ENCODE assay signal across 14 mouse cellular contexts in genomic region chr13:93837481-93838225, GRCm38 (mm10).
DNase-seq lines count a peak whose midpoint lies in the region; ATAC-seq and TF ChIP-seq lines count a peak whose summit lies in the region.
"Had no signal": no experiment of that assay in that cellular context is flagged by ENCODE, and none has a peak within 500 bp of the region (broad histone marks: within the 10 kb centered on the region; RNA-seq: fewer than 3 reads in every experiment).

No protein-coding gene starts in this region.

- H3K4me1 ChIP-seq in heart, embryonic 10.5 days: peaks cover 32% of the 10 kb centered on the region
- no peaks in the 10 kb centered on the region; the same call in 1 of the 2 replicates for H3K4me1 ChIP-seq in liver, embryonic 11.5 days (replicated peaks; ENCODE audit: control insufficient read depth, insufficient read depth, low read length)
- no peaks in the 10 kb centered on the region for H3K4me1 ChIP-seq in liver, postnatal 0 days (ENCODE audit: insufficient read depth)
- H3K4me1 ChIP-seq in embryonic facial prominence, embryonic 13.5 days: peaks cover 51% of the 10 kb centered on the region
- peaks cover 24% of the 10 kb centered on the region for H3K4me1 ChIP-seq in stomach, embryonic 14.5 days (ENCODE audit: control insufficient read depth, insufficient read depth, low read length)
- H3K4me1 ChIP-seq: liver, embryonic 15.5 days had no signal

- no peak for TF ChIP-seq EP300 in liver, postnatal 0 days (IDR thresholded peaks at IDR 0.05; ENCODE audit: low read depth)

- H3K36me3 ChIP-seq in heart, embryonic 10.5 days: no peaks in the 10 kb centered on the region
- H3K36me3 ChIP-seq in liver, embryonic 11.5 days (ENCODE audit: control insufficient read depth, insufficient read depth, low read length): no peaks in the 10 kb centered on the region
- H3K36me3 ChIP-seq in liver, postnatal 0 days (replicated peaks; ENCODE audit: insufficient read depth, low read length): no peaks in the 10 kb centered on the region
- no peaks in the 10 kb centered on the region for H3K36me3 ChIP-seq in embryonic facial prominence, embryonic 13.5 days
- no peaks in the 10 kb centered on the region for H3K36me3 ChIP-seq in stomach, embryonic 14.5 days (ENCODE audit: control insufficient read depth, insufficient read depth, low read length)
- H3K36me3 ChIP-seq: liver, embryonic 15.5 days; midbrain, embryonic 12.5 days had no signal

- DNase-seq in heart, adult 11 months: peak; percentile 87
- no peak for DNase-seq in heart, embryonic 10.5 days (ENCODE audit: low spot score)
- no peak for DNase-seq in liver, embryonic 11.5 days (ENCODE audit: low spot score)
- DNase-seq in liver, postnatal 0 days: no peak
- DNase-seq in layer of hippocampus, adult 9-10 months (ENCODE audit: low spot score): no peak
- DNase-seq in spleen, postnatal 36 days (ENCODE audit: low spot score in 2 of 2): no peak
- DNase-seq: adrenal gland, adult 8-10 months; embryo, embryonic 11 days; right cerebral cortex, postnatal 25 days had no signal

- no peak overlapping the region for H3K4me2 ChIP-seq in liver, embryonic 11.5 days
- no peak overlapping the region for H3K4me2 ChIP-seq in liver, postnatal 0 days (ENCODE audit: low read depth, low read length)
- H3K4me2 ChIP-seq in embryonic facial prominence, embryonic 13.5 days: no peak overlapping the region
- H3K4me2 ChIP-seq in stomach, embryonic 14.5 days (replicated peaks; ENCODE audit: low read depth, low read length): no peak overlapping the region
- H3K4me2 ChIP-seq: liver, embryonic 15.5 days; midbrain, embryonic 12.5 days had no signal

- 85% methylated on average over 12 of the region's 12 CpGs for WGBS in heart, embryonic 10.5 days
- 83% methylated on average over 12 of the region's 12 CpGs for WGBS in liver, embryonic 11.5 days
- 78% methylated on average over 12 of the region's 12 CpGs for WGBS in liver, postnatal 0 days (ENCODE audit: insufficient replicate concordance)
- 68% methylated on average over 12 of the region's 12 CpGs for WGBS in embryonic facial prominence, embryonic 13.5 days
- 81% methylated on average over 12 of the region's 12 CpGs for WGBS in stomach, embryonic 14.5 days

- no peak for ATAC-seq in liver, embryonic 11.5 days (replicated peaks; ENCODE audit: low FRiP score)
- ATAC-seq in liver, postnatal 0 days: no peak
- ATAC-seq in embryonic facial prominence, embryonic 13.5 days (ENCODE audit: insufficient number of reproducible peaks, insufficient read depth, low FRiP score, low TSS enrichment, low read depth): no peak
- no peak for ATAC-seq in stomach, embryonic 14.5 days (ENCODE audit: insufficient number of reproducible peaks, insufficient read depth, low FRiP score, low read depth)
- ATAC-seq: Patski had no signal

- no peaks in the 10 kb centered on the region for H3K27me3 ChIP-seq in heart, embryonic 10.5 days (ENCODE audit: insufficient read depth, poor library complexity, severe bottlenecking)
- H3K27me3 ChIP-seq in liver, embryonic 11.5 days (replicated peaks; ENCODE audit: control insufficient read depth, insufficient read depth, low read length): no peaks in the 10 kb centered on the region
- no peaks in the 10 kb centered on the region for H3K27me3 ChIP-seq in liver, postnatal 0 days (ENCODE audit: insufficient read depth, low read length)
- no peaks in the 10 kb centered on the region for H3K27me3 ChIP-seq in embryonic facial prominence, embryonic 13.5 days
- H3K27me3 ChIP-seq in stomach, embryonic 14.5 days (ENCODE audit: control insufficient read depth, insufficient read depth, low read length): no peaks in the 10 kb centered on the region
- H3K27me3 ChIP-seq: liver, embryonic 15.5 days; midbrain, embryonic 12.5 days; Patski had no signal

- no peaks in the 10 kb centered on the region for H3K9me3 ChIP-seq in heart, embryonic 10.5 days
- no peaks in the 10 kb centered on the region for H3K9me3 ChIP-seq in liver, embryonic 11.5 days (ENCODE audit: control insufficient read depth, low read length)
- H3K9me3 ChIP-seq in liver, postnatal 0 days (ENCODE audit: low read length): no peaks in the 10 kb centered on the region
- 0 out of 2 replicates have a peak, but pooled peaks cover 2% of the 10 kb centered on the region for H3K9me3 ChIP-seq in embryonic facial prominence, embryonic 13.5 days
- H3K9me3 ChIP-seq in stomach, embryonic 14.5 days (ENCODE audit: control insufficient read depth, low read depth, low read length): no peaks in the 10 kb centered on the region; the same call in 1 of the 2 replicates
- H3K9me3 ChIP-seq: liver, embryonic 15.5 days had no signal

- no peak overlapping the region; the same call in 1 of the 2 replicates for H3K27ac ChIP-seq in heart, embryonic 10.5 days
- 0 out of 2 replicates have a peak overlapping the region, but pooled peaks have one; percentile 15 for H3K27ac ChIP-seq in liver, embryonic 11.5 days (ENCODE audit: low read depth, low read length)
- H3K27ac ChIP-seq in liver, postnatal 0 days (ENCODE audit: low read depth): no peak overlapping the region
- H3K27ac ChIP-seq in embryonic facial prominence, embryonic 13.5 days: peak overlapping the region; percentile 95
- H3K27ac ChIP-seq in stomach, embryonic 14.5 days (ENCODE audit: low read length): peak overlapping the region; percentile 64; the same call in 1 of the 2 replicates
- H3K27ac ChIP-seq: liver, embryonic 15.5 days had no signal

- H3K9ac ChIP-seq in liver, embryonic 11.5 days (ENCODE audit: low read depth, low read length): no peak overlapping the region
- no peak overlapping the region for H3K9ac ChIP-seq in liver, postnatal 0 days (replicated peaks)
- H3K9ac ChIP-seq in embryonic facial prominence, embryonic 13.5 days: no peak overlapping the region
- no peak overlapping the region for H3K9ac ChIP-seq in stomach, embryonic 14.5 days (replicated peaks; ENCODE audit: low read depth, low read length)
- H3K9ac ChIP-seq: liver, embryonic 15.5 days; midbrain, embryonic 12.5 days had no signal

- no peak for TF ChIP-seq CTCF in liver, postnatal 0 days (IDR thresholded peaks at IDR 0.05; ENCODE audit: low read depth)

- H3K4me3 ChIP-seq in heart, embryonic 10.5 days: no peak overlapping the region
- no peak overlapping the region for H3K4me3 ChIP-seq in liver, embryonic 11.5 days (ENCODE audit: low read depth, low read length)
- H3K4me3 ChIP-seq in liver, postnatal 0 days (ENCODE audit: low read depth, low read length): no peak overlapping the region
- no peak overlapping the region for H3K4me3 ChIP-seq in embryonic facial prominence, embryonic 13.5 days
- no peak overlapping the region for H3K4me3 ChIP-seq in stomach, embryonic 14.5 days (ENCODE audit: low read depth, low read length)
- H3K4me3 ChIP-seq: liver, embryonic 15.5 days; midbrain, embryonic 12.5 days had no signal

Comparison
In these comparisons a context has a peak if more than half of its experiments do, and no peak if none do; other contexts are left out.
1. H3K27ac ChIP-seq: peak in liver, embryonic 11.5 days (single experiment), embryonic facial prominence, embryonic 13.5 days (single experiment) and stomach, embryonic 14.5 days (single experiment); none in heart, embryonic 10.5 days (single experiment) and liver, postnatal 0 days (single experiment).